Mouse (Mus musculus) 3134 (cell line): ENCODE results near the gene Grb10.

Source experiments
- DNase-seq: peaks from one replicate; pipeline ENCODE4 v3.0.0-alpha.2; 2011; ENCODE audit warnings: low spot score; ENCODE audit not compliant: insufficient read length; ENCODE audit errors: extremely low read depth

The Grb10 gene

DNA sequence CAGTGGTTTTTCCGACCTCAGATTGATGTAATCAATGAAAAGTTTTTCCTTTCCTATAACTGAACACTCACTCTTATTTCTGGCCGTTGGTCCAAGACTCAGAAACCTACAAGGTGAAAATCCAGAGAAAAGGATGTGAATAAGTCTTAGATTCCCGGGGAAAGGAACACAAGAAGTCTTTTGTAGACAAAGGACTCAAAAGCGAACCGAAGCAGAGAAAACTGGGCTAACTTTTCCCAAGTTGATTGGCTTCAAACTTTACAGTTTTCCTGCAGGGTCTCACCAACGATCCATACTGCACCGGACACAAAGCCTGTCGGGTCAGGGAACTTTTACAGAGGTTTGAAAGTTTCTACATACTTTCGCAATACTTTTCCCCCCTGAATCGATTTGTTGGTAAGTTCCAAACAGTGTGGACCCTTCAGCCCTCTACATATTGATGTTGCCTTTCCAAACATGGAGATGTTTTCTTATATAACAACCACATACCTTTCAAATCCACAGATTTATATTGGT, at the start of gene Grb10:
Gene Grb10 (minus strand): TSS at position 214 of the 516 bp plus-strand sequence.
- DNase-seq = no peak

DNA sequence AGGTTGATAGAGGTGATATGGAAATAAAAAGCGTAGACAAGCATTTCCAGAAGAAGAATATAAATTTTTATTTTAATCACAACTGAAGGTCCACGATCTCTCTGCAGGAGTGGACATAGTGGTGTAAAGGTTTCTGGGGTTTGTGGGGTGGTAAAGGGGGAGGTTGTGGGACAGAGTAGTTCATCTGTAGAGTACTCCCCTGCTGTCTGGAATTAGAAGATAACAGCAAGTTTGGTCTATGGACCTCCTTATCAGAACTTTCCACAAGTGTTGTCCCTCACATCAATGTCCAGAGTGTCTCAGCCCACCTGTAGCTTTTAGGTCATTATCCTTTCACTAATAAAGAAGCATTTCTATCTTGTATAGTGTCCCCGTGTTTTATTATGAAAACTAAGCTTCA, 43.2 kb upstream of the Grb10 start:
- no peak for DNase-seq

DNA sequence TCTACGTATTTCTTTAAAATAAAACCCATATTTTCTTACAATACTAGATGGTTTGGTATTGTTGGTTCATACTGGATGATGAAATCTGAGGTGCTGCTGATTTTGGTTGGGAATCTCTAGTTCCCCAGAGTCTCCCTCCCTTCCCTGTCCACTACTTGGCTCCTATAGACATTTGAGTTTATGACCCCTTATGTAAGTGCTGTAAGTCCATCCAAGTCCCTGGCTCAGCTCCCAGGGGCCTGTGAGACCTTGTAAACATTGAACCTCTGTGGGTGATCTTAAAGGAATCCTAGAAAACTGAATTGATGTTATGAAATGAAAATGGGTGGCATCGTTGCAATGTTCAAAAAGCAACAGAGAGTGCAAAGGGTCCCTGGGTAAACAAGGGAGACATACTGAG, 40.7 kb upstream of the Grb10 start:
- DNase-seq = no peak

DNA sequence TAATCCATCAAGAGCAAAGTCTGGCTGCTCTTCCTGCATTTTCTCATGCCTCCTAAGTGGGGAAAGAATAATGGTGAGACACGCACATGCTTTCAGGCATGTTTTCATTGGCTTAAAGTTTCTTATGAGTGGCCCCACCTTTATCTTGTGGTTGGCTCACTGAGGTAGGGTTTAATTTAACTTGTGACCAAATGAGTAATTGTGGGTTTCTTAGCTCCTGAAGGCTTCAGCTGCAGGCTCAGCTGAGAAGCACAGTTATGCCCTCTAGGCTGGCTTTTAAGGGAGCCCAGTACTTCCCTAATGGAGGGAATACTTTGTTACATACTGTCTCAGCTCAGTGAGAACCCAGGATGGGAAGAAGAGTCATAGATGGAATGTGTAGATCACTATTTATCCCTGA, 37.0 kb upstream of the Grb10 start:
- peak; percentile 70 for DNase-seq

DNA sequence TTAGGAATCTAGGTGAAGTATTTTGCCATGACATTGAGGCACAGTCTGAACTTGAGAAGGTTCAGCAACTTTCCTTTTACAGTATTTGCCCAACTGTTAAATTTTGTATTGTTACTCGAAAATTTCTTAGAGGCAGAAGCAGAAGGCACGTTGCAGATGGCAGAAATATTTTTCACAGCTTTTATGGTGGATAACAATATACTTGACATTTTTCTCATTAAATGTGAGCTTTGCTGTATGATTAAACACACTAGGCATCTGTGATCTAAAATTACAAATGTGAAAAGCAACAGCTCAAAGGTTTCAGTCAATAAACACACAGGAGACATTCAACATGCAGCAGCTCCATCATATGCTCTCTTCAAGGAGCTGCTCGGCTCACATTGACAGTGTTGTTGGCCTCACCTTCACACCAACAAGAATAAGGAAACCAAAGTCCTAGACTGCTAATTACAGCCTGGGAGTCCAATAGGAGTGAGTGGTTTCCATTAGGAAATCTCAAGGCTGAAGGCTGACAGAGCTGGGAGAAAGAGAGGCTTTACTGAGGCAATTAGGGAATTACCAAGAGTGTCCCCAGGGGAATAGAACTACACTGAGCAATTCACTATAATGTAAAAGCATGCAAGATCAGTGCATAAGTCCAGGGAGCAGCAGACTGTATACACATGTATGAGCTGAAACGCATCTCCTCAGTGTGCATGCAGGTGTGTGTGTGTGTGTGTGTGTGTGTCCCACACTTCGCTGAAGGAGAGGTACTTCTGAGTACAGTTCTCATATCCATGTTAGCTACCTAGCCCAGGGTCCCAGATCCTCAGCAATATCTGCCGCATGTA, 35.1 kb upstream of the Grb10 start:
- peak; percentile 4 for DNase-seq

DNA sequence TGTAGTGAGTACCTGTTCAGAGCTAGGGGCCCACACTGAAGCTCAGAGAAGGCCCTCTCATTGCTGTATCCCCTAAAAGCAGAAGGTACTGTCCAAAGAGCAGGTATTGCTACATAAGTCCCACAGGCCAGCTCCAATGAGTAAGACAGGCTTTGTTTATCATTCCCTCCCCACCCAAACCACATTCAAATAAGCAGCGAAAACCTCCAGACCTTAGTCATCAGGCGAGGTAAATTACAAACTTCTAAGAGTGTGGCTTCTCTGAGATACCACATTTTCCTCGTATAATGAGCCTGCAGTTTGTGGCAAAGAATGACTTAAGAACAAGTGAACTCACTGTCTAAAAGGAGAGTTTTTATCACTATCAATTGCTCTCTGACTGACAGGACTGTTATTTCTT, 33.8 kb upstream of the Grb10 start:
- peak; percentile 74 for DNase-seq

DNA sequence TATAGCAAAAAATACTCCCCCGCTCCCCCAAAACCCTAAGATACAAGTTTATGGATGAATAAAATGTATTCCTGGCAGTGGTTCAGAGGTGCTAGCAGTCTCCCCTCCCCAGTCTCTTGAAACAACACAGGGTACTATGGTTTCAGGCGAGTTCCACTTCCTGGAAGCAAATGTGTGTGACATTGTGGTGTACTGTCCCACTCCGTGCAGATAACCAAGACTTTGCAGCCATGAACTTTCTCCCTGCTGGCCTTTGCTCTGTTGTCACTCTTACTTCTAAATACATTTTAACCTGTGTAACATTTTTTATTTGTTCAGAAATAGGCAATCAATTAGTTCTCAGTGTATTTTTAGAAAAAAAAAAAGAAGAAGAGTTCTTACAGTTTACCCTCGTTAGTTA, 20.5 kb upstream of the Grb10 start:
- no peak for DNase-seq

DNA sequence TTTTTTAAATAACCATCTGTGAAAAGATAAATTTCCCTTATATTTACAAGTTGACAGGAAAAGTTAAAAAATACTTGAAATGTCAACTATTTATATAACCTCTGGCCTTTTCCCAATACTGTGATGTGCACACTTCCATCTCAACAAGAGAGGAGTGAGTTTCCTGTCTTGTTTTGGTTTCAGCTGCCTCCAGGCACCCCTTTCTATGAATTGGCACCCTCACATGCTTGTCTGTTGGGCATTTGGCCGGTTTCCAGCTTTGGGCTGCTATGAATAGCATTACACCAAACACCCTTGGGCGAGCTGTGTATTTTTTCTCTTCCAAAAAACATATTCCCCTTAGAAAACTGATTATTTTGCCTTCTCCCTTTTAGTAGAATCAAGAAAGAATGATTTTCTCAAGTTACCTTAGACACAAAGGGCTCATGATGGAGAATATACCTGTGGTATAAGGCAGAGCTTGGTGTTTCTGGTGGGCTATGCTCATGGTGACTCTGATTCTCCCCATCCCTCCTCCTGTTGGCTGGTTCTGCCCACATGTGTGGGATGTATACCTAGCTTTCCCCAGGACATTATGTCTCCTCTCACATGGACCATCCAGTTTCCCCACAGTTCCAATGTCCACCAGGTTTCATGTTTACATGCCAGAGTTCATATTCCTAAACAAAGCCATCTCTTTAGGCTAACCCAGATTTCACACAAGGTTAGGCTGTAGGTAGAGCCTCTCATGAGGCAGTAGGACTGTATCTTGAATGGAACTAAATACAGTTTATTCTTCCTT, 10.3 kb upstream of the Grb10 start:
- DNase-seq = no peak

DNA sequence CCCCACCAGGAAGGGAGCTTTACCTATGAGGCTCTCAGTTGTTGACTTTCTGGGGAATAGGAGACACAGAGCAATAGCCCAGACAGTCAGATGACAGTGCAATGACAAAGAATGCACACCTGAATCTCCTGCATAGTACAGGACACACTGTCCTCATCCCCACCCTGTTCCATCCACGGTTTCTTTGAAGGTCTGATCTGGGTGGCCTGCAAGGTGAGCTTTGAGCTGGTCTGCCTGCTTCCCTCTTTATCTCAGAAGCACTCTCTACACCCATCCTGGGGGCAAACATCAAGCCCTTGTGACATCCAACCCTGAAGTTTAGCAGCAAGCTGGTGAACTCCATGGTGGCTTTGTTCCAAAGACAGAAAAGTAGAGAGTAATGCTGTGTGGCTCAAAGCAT, 9.7 kb upstream of the Grb10 start:
- no peak for DNase-seq

DNA sequence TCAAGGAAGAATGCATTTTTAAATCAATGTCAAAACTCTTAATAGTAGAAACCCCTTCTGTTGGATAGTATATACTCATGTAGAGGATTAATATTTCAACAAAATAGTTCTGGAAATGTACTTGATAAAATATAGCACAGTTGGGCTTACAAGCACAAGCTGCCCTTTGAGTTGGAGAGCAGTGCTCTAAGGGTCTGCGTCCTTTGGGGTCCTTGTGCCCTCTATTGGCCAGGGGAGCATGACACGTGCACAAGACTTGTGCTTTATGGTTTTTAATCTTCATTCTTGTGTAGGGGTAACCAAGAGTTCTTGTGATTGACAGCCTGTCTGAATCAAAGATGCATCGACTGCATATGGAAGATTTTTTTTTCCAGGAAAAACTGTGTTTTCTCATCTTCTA, 5.8 kb upstream of the Grb10 start:
- DNase-seq = no peak

DNA sequence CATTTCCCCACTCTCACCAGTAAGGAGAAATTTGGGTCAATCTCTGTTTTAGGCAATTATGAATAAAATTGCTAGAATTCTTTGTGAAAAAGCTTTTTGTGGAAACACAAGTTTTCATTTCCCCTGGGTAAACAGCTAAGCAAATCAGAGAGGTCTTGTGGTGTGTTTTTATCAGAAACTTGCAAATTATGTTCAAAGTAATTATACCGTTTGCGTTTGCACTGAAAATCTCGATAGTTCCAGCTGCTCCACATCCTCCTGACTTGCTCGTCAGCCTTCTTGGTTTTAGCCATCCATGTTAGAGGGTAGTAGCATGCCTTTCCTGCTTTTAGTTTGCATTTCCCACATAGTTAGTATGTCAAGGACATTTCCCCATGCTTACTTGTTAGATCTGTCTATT, 3.3 kb upstream of the Grb10 start:
- DNase-seq = no peak

DNA sequence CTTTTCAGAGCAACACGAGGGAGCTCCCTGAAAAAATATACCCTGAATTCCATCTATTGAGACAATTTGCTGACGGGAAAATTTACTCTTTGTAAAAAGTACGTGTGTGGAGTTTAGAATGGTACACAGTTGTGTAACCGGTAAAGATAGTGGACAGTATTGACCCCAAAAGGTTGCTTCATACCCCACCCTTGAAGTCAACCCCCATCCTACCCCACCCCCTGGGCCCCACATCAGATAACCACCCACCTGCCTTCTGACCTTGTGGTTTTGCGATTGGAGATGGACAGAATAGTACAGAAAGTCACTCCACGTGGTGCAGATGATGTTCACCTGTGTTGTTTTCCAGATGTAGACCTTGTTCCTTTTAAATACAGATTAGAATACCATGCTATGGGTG, 2.9 kb upstream of the Grb10 start:
- DNase-seq = no peak

DNA sequence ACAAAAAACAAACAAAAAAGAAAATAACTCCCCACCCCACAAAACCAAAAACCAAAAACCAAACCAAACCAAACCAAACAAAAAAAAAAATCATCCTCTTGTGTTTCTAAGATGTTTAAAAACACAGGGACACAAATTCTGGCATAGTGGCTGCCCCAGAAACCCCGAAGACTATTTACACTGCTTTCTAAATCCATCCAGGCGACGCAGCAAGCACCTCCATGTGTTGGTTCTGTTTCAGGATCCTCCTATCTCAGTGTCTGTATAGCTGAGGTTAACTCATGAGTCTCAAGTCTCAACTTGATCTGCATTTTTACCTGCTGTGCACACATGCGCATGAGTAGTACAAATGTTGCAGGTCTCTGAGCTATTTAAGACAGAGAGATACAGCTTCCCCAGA, 1.9 kb upstream of the Grb10 start:
- no peak for DNase-seq

DNA sequence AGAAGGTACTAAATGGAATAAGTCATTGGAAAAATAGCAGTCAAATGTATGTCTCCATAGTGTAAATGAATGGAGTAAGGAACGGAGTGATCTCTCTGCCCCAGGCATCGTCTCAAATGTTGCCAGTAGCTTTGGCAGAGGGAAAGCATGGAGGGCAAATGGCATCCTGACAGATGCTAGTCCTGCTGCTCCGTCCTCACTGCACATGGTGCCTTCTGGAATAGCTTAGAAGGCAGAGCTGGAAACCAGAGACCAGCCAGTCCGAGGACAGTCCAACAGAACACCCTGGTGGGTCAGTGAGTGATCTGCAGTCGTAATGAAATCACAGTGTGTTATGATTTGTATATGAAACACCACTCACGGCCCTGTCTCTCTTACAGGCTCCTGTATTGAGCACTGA, 1.3 kb upstream of the Grb10 start:
- DNase-seq = no peak

DNA sequence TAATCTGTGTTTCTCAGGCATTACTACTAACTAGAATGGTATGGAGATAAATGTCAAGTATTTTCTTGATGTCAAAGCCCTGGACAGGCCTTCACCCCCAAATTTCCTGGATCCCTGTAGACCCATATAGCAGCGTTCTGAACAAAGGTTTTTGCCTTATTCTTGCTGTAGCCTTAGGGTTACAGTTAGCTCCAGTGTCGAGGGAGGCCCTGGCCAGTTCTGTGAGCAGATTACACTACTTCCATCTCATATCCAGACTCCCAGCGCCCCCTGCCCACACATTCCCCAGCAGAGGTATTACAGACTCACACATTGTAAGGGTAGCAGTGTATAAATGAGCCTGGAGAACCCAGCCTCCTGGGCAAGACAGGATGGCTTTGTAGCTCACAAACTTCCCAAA, 615 bp upstream of the Grb10 start:
- DNase-seq = no peak

DNA sequence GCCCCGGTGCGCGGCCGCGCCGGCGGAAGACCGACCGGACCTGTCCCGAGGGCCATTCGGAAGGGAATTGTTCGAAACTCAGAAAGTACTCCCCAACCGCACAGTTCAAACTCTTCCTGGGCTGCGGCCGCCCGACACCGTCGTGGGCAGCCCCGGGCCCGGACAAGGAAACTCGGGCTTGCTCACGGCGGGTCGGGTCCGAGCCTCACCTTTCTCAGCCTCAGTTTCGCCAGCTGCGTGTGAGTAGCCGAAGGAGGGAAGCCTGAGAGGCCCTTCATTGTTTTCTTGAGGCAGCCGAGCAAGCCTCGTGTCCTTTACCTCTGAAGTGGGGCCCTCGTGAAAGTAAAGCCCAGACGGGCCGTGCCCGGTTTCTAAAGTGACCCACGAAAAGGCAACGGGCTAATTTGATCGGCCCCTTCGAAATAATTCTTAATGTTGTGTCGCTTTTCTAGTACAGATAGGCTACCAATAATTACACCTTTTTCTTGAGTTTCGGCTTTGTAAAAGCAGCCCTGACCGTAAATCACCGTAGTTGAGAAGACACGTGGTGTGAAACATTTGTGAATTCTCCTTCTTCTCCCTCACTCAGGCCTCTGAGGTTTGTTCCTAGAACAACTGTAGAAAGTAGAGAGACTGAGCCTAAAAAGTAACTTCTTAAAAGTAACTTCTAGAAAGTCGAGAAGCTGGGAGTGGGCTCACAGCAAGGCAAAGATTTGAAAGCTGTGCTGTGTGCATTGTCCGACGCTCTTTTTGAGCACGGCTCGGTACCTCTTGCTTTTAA, 604 bp downstream of the Grb10 start:
- no peak for DNase-seq

DNA sequence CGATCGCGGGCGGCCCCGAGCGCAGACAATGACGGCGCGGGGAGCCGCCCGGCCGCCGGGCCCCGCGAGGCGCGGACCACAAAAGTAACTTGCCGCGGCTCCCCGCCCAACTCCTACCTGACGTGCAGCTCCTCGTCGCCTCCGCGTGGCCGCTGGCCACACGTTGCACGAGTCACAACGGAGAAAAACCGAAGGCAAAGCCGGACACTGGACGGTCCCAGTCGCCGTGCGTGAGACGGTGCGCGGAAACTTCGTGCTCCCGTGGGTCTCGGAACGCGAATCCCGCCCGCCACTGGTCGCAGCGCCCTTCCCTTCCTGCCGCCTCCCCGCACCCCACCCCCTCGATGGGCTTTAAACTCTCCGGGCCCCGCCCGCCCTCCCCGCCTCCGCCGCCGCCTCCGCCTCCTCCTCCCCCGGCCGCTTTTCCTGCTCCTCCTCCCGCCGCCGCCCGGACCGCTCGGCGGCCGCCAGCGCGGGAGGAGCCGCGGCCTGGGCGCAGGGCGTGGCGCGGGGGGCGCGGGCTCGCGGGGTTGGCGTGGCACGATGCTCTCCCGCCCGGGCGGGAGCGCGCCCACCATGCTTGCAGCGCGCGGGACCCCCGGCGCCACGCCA, 1.3 kb downstream of the Grb10 start:
- DNase-seq = peak; percentile 4

DNA sequence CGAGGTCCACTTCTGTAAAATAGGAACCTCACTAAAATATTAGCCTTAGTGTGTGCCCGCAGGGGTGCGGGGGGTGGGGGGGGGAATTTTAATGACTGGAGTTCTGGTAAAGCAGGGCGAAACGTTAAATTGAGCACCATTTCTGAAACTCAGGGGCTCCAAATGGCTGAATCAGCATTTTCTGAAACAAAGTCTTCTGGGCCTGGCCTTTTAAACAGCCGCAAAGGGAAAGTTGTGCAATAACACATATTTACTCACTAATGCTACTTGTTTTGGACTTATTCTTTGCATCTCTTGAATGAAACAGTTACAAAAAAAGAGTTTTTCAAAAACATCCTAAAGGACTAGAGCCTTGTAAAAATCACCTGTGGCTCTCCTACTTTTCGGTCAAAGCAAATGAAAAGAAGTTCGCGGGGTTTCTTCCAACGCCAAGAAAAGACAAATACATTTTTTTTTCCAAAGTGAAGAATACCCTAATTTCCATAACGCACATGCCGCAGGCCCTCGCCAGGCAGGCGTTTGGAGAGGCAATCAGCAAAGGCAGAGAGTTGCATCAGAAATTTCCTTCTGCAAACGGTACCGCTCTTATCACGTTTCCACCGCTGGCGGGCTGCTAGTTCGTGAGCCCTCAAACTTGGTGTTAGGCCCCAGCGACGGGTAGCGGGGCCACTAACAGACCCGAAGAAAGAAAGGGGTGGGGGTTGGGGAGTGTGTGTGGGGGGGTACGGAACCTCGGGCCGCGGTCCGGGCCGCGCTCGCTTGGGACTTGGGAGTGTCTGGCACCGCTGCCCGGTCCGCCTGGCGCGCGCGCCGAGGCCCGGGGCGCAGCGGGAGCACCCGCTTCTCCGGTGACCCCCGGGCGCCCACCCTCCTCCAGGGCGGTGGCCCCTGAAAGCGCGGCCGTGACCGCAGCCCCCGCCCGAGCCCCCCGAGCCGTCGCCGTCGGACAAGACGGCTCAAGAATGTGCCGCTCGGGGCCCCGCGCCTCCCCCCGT, 2.3 kb downstream of the Grb10 start:
- no peak for DNase-seq

DNA sequence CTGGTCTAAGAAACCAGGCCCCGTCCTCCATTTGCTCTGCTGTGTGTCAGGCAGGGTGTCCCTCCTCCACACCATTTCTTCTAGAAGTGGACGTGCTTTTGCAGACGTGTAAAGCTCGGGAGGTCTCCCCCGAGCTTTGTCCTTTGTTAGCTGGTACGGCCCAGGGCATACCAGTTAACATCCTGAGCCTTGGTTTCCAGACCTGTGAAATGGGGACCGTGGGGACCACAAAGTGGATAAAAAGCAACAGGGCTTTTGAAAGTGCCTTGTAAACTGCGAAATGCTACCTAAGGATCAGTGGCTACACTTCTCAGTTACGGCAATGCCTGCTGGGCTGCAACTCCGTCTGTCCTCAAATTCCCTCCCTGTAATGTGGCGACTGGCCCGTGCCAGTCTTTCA, 3.2 kb downstream of the Grb10 start:
- no peak for DNase-seq

DNA sequence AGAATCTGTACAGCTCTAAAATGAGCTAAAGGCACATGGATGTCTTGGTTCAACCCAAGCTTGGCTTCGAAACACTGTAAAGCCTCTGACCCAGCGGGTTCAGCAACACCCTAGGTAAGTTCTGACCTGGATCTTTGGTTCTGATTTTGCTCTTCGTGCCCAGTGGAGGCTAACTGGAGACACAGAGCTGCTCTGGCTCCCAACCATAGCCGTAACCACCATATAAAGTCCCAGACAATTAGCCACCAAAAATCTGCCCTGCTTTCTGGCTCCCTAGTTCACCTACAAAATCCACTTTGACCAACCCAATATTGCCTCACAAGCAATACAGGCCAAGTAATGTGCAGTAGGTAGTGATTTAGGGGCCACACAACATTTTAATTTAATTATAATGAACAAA, 3.7 kb downstream of the Grb10 start:
- no peak for DNase-seq
